Mouse (Mus musculus) brain, embryonic 18.5 days (tissue): ENCODE data around the gene Esrrg.

Experiments
- DNase-seq: peaks from one replicate; pipeline ENCODE4 v3.0.0-alpha.2; 2012; ENCODE audit warnings: low read depth, low spot score

Esrrg gene

GRCm38 (mm10) chr1:187608261-187608921 is at the start of gene Esrrg:
TSS of gene Esrrg (plus strand) at chr1:187608791.
- no peak for DNase-seq

GRCm38 (mm10) chr1:187583982-187584381 is 24.6 kb upstream of the Esrrg start:
- no peak for DNase-seq

- DNase-seq: no peak
Measured at GRCm38 (mm10) chr1:187586541-187587075, 22.0 kb upstream of the Esrrg start.

- DNase-seq: no peak
Measured at GRCm38 (mm10) chr1:187602942-187603341, 5.6 kb upstream of the Esrrg start.

GRCm38 (mm10) chr1:187604063-187604484 is 4.5 kb upstream of the Esrrg start:
- DNase-seq: no peak

- DNase-seq: no peak
Measured at GRCm38 (mm10) chr1:187604691-187605310, 3.8 kb upstream of the Esrrg start.

- DNase-seq: no peak
Measured at GRCm38 (mm10) chr1:187605391-187606270, 3.0 kb upstream of the Esrrg start.

- no peak for DNase-seq
Measured at GRCm38 (mm10) chr1:187606271-187607040, 2.1 kb upstream of the Esrrg start.

- DNase-seq: no peak
Measured at GRCm38 (mm10) chr1:187607065-187608047, 1.2 kb upstream of the Esrrg start.

GRCm38 (mm10) chr1:187609021-187609852 is 646 bp downstream of the Esrrg start:
- no peak for DNase-seq

GRCm38 (mm10) chr1:187609853-187610230 is 1.3 kb downstream of the Esrrg start:
- DNase-seq: no peak

- no peak for DNase-seq
Measured at GRCm38 (mm10) chr1:187610336-187610948, 1.9 kb downstream of the Esrrg start.

- DNase-seq: no peak
Measured at GRCm38 (mm10) chr1:187611925-187612324, 3.3 kb downstream of the Esrrg start.

- no peak for DNase-seq
Measured at GRCm38 (mm10) chr1:187613277-187613676, 4.7 kb downstream of the Esrrg start.

GRCm38 (mm10) chr1:187623981-187624380 is 15.4 kb downstream of the Esrrg start:
- no peak for DNase-seq

- DNase-seq: no peak
Measured at GRCm38 (mm10) chr1:187630361-187630760, 21.8 kb downstream of the Esrrg start.

GRCm38 (mm10) chr1:187631486-187631885 is 22.9 kb downstream of the Esrrg start:
- DNase-seq: no peak

- no peak for DNase-seq
Measured at GRCm38 (mm10) chr1:187645258-187645657, 36.7 kb downstream of the Esrrg start.

- no peak for DNase-seq
Measured at GRCm38 (mm10) chr1:187648551-187648950, 40.0 kb downstream of the Esrrg start.
